Mouse (Mus musculus) bone marrow, adult 2 months (tissue): ENCODE data around the gene Gm17349. TPM values are rescaled to one million over a fixed set of nuclear protein-coding genes. Genes with fewer than 3 reads are reported as not detected.

Experiments used
- H3K27ac ChIP-seq: fragments of 200-500 bp; 2 replicates; pipeline ENCODE4 v1.5.1; 2012; ENCODE audit warnings: low read depth, mild to moderate bottlenecking, control low read depth, inconsistent platforms, low read length; ENCODE audit not compliant: control insufficient read depth, poor library complexity, insufficient read depth
- H3K4me1 ChIP-seq: fragments of 200-500 bp; 2 replicates; pipeline ENCODE4 v1.6.1; 2011; ENCODE audit warnings: low read length; ENCODE audit not compliant: control insufficient read depth, insufficient read depth
- H3K4me3 ChIP-seq: fragments of 200-500 bp; replicated peaks from 2 replicates; pipeline ENCODE3; 2011; ENCODE audit warnings: mild to moderate bottlenecking, low read depth, low read length, control low read depth; ENCODE audit not compliant: control insufficient read depth
- CTCF ChIP-seq: fragments of 200-500 bp; IDR thresholded peaks from 2 replicates; pipeline ENCODE4 v1.5.1; 2011; ENCODE audit warnings: low read length, control low read depth; ENCODE audit not compliant: control insufficient read depth, insufficient read depth
- POLR2A ChIP-seq: fragments of 200-500 bp; IDR thresholded peaks from 2 replicates; pipeline ENCODE4 v1.6.1; 2011; ENCODE audit warnings: low read depth, mild to moderate bottlenecking, control low read depth, low read length, borderline replicate concordance; ENCODE audit not compliant: control insufficient read depth
- WGBS: fragments of 180-500 bp; shearing (Covaris S2); methylation state at CpG from one replicate; pipeline ENCODE4 v1.1.7; 2018; 5-methylcytosine and 5-hydroxymethylcytosine counted together
- polyA plus RNA-seq: library from polyadenylated mRNA; stranded (reverse); fragments of >200 nt; gene quantifications from 2 replicates; pipeline ENCODE4 v1.2.4, GENCODE M21; 2011; ENCODE audit warnings: low replicate concordance; ENCODE audit not compliant: missing spikeins, insufficient read depth, insufficient read length

Gm17349 gene
- not detected in 2 replicates for polyA plus RNA-seq

DNA sequence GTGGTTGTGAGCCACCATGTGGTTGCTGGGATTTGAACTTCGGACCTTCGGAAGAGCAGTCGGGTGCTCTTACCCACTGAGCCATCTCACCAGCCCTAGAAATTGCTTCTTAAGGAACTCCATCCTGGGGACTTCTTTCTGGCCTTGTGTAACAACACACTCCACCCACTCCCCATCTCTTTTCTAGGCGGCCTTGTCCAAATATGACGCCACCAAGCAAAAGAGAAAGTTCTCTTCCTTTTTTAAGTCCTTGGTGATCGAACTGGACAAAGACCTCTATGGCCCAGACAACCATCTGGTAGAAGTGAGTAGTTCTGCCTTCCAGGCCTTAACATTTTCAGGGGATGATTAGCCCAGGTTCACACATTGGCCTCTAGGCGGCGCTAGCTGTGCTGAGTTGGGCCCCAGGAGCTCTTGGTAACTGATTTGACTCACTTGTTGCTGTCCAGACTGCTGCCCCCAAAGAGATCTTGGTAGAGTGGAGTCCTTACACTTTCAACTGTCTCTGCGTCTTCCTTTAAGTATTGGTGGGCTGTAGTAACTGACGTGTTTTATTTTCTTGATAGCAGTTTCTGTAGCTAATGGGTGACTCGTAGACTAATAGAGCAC lies at the start of gene Gm17349:
TSS of gene Gm17349 (minus strand) at position 51 of the 609 bp plus-strand sequence.
- TF ChIP-seq POLR2A, result no peak
- peak; percentile 82 for TF ChIP-seq CTCF
- no peak within 1 kb of the TSS for H3K4me3 ChIP-seq
- H3K27ac ChIP-seq, result 0 out of 2 replicates have a peak within 1 kb of the TSS, but pooled peaks have one; percentile 20
- 60% methylated on average over 11 of the region's 11 CpGs for WGBS
- H3K4me1 ChIP-seq, result no peaks in the 10 kb centered on the region; the same call in none of the 2 replicates

DNA sequence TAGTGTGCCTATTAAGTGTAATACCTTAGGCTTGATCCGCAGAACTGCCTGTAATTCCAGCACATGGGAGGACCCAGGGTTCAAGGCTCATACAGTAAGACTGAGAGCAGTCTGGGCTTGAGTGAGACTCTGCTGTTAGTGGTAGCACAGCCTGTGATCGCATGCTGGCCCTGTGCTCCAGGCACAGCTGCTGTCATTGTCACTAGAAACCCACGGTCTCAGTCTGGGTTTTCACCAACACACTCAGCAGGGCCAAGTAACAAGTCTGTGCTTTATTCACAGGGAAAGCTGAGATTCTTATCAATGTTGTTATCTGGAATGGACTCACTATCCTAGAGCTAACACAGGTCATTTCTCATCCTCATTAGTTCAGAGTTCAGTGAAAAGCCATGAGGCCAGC lies 48.9 kb upstream of the Gm17349 start:
- no peak overlapping the region for H3K27ac ChIP-seq
- no peak overlapping the region for H3K4me3 ChIP-seq
- WGBS, result 84% methylated on average over 3 of the region's 3 CpGs
- TF ChIP-seq POLR2A, result no peak
- TF ChIP-seq CTCF, result no peak
- no peaks in the 10 kb centered on the region; the same call in 1 of the 2 replicates for H3K4me1 ChIP-seq

DNA sequence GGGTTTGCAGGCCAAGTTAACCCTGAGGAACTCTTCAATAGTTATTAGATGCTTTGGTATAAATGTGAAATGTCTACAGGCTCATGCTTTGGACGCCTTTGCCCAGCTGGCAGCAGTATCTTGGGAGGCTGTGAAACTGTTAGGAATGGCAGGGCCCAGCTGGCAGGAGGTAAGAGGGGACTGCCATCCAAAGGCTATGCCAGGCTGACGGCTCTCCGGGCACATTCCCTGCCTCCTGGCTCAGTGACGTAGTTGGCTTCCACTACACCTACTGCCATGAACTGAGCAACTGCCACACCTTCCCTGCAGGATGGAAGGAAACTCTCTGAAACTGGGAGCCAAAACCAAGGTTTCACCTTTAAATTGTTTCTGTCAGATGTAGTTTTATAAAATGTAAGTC lies 34.9 kb upstream of the Gm17349 start:
- no peaks in the 10 kb centered on the region for H3K4me1 ChIP-seq
- H3K4me3 ChIP-seq, result no peak overlapping the region
- no peak for TF ChIP-seq POLR2A
- 90% methylated on average over 4 of the region's 4 CpGs for WGBS
- H3K27ac ChIP-seq, result no peak overlapping the region

DNA sequence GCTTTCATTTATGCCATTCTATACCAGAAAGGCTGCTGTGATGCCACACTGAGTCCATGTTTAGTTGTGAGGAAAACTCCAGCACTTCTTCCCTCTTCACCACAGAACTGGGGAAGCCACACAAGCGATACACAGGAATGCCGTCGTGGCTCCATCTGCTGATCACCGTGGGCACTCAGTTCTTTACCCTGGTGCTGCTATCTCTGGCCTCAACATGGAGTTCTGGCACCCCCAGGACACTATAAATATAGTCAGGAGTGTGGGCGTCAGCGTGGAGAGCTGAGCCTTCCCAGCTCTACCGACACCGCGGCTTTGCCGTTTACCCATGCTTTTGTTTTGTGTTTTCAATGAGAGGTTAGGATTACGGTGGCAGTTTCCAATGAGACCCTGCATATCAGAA lies 31.4 kb upstream of the Gm17349 start:
- H3K4me3 ChIP-seq, result no peak overlapping the region
- TF ChIP-seq POLR2A (no peak), CTCF (no peak)
- H3K27ac ChIP-seq, result no peak overlapping the region
- 89% methylated on average over 11 of the region's 11 CpGs for WGBS
- no peaks in the 10 kb centered on the region for H3K4me1 ChIP-seq

DNA sequence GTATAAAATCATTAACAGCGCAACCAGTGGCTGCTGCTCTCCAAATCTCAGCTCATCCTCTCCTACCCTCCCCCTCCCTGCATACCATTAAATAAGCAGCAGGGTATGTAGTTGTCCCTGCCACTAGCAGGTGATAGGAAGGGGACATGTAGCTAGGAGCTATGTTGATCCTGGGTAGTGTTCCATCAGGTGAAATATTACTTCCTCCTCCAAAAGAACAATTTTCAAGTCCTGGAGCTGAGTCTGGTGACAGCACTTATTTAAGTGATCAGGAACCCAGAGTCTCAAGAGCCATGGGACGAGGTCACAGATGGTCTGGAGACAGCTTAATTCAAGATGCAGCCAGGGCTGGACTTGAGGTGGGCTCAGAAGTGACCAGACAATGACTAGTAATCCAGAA lies 30.3 kb upstream of the Gm17349 start:
- Histone ChIP-seq H3K27ac (no peak overlapping the region), H3K4me1 (no peaks in the 10 kb centered on the region), H3K4me3 (no peak overlapping the region)
- WGBS, result 90% methylated on average over 2 of the region's 2 CpGs
- TF ChIP-seq CTCF (no peak), POLR2A (no peak)

DNA sequence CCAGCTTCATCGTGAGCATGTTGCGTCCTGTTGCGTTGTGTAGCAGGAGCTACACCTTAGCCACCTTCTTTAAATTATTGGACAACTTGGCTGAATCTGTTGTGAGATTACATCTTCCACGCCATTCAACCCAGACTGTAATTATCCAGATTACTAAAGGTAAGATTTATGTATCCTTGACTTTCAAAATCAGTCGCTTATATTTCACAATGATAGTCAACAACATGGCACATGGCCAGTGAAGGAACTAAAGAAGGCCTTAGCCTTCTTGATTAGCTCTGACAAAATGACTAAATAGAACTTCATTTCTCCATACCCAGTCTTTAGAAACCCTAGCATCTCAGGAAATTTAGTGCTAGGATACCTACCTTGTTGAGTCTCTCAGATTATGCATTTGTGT lies 27.9 kb upstream of the Gm17349 start:
- TF ChIP-seq POLR2A (no peak), CTCF (no peak)
- WGBS, result 82% methylated on average over 5 of the region's 5 CpGs
- H3K4me3 ChIP-seq, result no peak overlapping the region
- no peaks in the 10 kb centered on the region for H3K4me1 ChIP-seq
- no peak overlapping the region for H3K27ac ChIP-seq

DNA sequence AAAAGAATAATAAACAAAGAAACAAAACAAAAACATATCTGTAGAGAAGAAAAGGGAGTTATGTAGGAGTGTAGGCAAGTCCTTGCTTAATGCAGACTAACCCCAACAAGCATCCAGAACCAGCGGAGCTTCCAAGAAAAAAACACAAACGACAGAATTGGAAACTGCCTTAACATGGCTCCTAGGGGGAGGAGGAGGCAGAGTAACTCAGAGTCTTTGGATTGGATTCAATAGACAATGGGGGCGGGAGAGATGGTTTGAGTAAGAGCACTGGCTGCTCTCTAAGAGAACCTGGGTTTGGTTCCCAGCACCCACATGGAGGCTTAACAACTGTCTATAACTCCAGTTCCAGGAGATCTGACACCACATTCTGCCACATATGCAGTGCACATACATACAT lies 26.4 kb upstream of the Gm17349 start:
- H3K4me3 ChIP-seq, result no peak overlapping the region
- no peak overlapping the region for H3K27ac ChIP-seq
- 86% methylated on average over 3 of the region's 3 CpGs for WGBS
- no peaks in the 10 kb centered on the region for H3K4me1 ChIP-seq
- no peak for TF ChIP-seq POLR2A
- TF ChIP-seq CTCF, result no peak

DNA sequence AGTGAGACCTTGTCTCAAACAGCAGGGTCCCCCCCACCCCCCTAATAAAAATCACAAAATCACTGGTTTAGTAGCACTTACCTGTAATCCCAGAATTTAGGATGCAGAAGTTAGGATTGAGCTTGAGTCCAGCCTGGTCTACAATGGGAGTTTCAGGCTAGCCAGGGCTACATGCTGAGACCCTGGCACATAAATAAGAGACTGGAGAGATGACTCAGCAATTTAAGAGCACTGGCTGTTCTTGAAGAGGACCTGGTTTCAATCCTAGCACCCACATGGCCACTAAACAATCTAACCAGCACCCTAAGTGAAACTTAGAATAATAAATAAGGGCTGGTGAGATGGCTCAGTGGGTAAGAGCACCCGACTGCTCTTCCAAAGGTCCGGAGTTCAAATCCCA lies 25.9 kb upstream of the Gm17349 start:
- Histone ChIP-seq H3K4me3 (no peak overlapping the region), H3K4me1 (no peaks in the 10 kb centered on the region; the same call in 1 of the 2 replicates), H3K27ac (no peak overlapping the region)
- TF ChIP-seq POLR2A (no peak), CTCF (no peak)
- 85% methylated on average over 2 of the region's 2 CpGs for WGBS

DNA sequence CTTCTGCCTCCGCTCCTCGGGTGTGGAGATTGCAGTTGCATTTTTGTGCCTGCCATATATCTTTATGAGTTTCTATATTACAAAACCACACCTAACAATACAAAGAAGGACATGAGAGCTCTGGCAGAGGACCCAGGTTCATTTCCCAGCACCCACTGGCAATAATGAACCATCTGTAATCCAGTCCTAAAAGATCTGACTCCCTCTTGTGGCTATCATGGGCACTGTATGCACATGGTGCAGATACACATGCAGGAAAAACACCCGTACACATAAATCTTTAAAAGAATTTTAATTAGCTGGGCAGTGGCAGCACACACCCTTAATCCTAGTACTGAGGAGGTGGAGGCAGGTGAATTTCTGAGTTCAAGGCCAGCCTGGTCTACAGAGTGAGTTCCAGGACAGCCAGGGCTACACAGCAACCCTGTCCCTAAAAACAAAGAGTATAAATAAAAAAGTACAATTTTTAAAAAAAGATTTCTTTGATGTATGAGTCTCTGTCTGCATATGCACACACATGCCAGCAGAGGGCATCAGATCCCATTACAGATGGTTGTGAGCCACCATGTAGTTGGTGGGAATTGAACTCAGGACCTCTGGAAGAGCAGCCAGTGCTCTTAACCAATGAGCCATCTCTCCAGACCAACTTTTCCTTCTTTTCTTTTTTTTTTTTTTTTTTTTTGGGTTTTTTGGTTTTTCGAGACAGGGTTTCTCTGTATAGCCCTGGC lies 23.9 kb upstream of the Gm17349 start:
- 98% methylated on average over 4 of the region's 4 CpGs for WGBS
- no peak overlapping the region for H3K4me3 ChIP-seq
- H3K27ac ChIP-seq, result no peak overlapping the region
- H3K4me1 ChIP-seq, result no peaks in the 10 kb centered on the region; the same call in 1 of the 2 replicates
- no peak for TF ChIP-seq POLR2A
- TF ChIP-seq CTCF, result no peak
